In the genomic region with DNA sequence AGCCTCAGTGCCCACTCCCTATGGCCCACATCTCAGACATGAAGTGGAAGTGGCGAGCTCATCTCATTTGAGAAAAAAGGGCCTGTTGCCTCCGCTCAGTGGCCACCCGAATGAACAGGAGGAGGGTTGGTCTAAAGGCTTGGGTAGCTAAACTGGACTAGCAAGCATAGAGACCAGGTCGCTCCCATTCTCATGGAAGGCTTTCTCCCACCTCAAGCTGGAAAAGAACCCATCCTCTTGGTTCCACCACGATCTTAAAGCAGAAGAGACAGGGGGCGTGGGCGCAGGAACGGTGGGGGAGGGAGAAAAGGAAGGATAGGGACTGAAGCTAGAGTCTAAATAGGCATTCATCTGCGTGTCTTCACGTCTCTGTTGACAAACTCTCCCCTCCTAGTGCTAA, we compare ENCODE assay signal across 15 mouse cellular contexts. TPM values are rescaled to one million over a fixed set of nuclear protein-coding genes. Genes with fewer than 3 reads are reported as not detected.
"Had no signal": no experiment of that assay in that cellular context is flagged by ENCODE, and none has a peak within 500 bp of the region (broad histone marks: within the 10 kb centered on the region; RNA-seq: fewer than 3 reads in every experiment).

No protein-coding gene starts in this region.

- H3K4me3 ChIP-seq: layer of hippocampus, adult 2 months; liver, embryonic 15.5 days had no signal

- H3K36me3 ChIP-seq: liver, embryonic 15.5 days had no signal

- H3K27ac ChIP-seq: layer of hippocampus, adult 2 months; liver, embryonic 15.5 days had no signal

- H3K9me3 ChIP-seq: liver, embryonic 15.5 days had no signal

- DNase-seq: kidney, adult 9 months; kidney, postnatal 10 days; kidney, postnatal 4 days; lung, adult 2 months; lung, postnatal 36 days; midbrain, embryonic 14.5 days; right cerebral cortex, postnatal 14 days; thymus, adult 2 months; thymus, postnatal 36 days had no signal

- H3K9ac ChIP-seq: liver, embryonic 15.5 days had no signal

- H3K4me2 ChIP-seq: liver, embryonic 11.5 days; liver, embryonic 15.5 days had no signal

- ATAC-seq: intestine, embryonic 16.5 days; lung, postnatal 0 days had no signal

RNA-seq across cellular contexts. Expression of a gene that starts 3.2 kb away (rescaled TPM):
- polyA plus RNA-seq: liver, embryonic 15.5 days; lung, adult 2 months; lung, postnatal 0 days; midbrain, embryonic 14.5 days; spleen, adult 2 months had no signal
